Mouse (Mus musculus): ENCODE results near the gene Bcl2l13.
"Not testable (repeated sequence)": the region's sequence is repeated elsewhere in the genome, so short reads cannot be mapped to it uniquely, and the experiment has no call there.

The Bcl2l13 gene

GRCm38 (mm10) chr6:120830866-120831608 lies 5.0 kb upstream of the Bcl2l13 start:
- no peak for DNase-seq

- DNase-seq, result no peak
Measured at GRCm38 (mm10) chr6:120832097-120832496, 3.9 kb upstream of the Bcl2l13 start.

- DNase-seq, result no peak
Measured at GRCm38 (mm10) chr6:120834766-120835321, 1.2 kb upstream of the Bcl2l13 start.

GRCm38 (mm10) chr6:120836389-120837151 lies 558 bp downstream of the Bcl2l13 start:
- no peak for DNase-seq

- no peak for DNase-seq
Measured at GRCm38 (mm10) chr6:120837152-120837530, 1.1 kb downstream of the Bcl2l13 start.

GRCm38 (mm10) chr6:120840258-120840657 lies 4.2 kb downstream of the Bcl2l13 start:
- DNase-seq, result no peak

- DNase-seq, result no peak
Measured at GRCm38 (mm10) chr6:120841754-120842153, 5.7 kb downstream of the Bcl2l13 start.

- not testable (repeated sequence) for DNase-seq
Measured at GRCm38 (mm10) chr6:120850720-120851119, 14.7 kb downstream of the Bcl2l13 start.

GRCm38 (mm10) chr6:120854413-120854812 lies 18.4 kb downstream of the Bcl2l13 start:
- DNase-seq, result no peak

- peak; percentile 55 for DNase-seq
Measured at GRCm38 (mm10) chr6:120858217-120858711, 22.3 kb downstream of the Bcl2l13 start.

- DNase-seq, result no peak
Measured at GRCm38 (mm10) chr6:120860079-120860478, 24.1 kb downstream of the Bcl2l13 start.

GRCm38 (mm10) chr6:120866051-120866814 lies 30.2 kb downstream of the Bcl2l13 start:
- DNase-seq, result no peak

GRCm38 (mm10) chr6:120868824-120869223 lies 32.8 kb downstream of the Bcl2l13 start:
- DNase-seq, result peak; percentile 19

GRCm38 (mm10) chr6:120871286-120871685 lies 35.3 kb downstream of the Bcl2l13 start:
- no peak for DNase-seq

- DNase-seq, result no peak
Measured at GRCm38 (mm10) chr6:120873874-120874273, 37.9 kb downstream of the Bcl2l13 start.

GRCm38 (mm10) chr6:120879046-120879445 lies 43.0 kb downstream of the Bcl2l13 start:
- no peak for DNase-seq

- no peak for DNase-seq
Measured at GRCm38 (mm10) chr6:120884436-120884835, 48.4 kb downstream of the Bcl2l13 start.

- DNase-seq, result no peak
Measured at GRCm38 (mm10) chr6:120886696-120887095, 50.7 kb downstream of the Bcl2l13 start.

- DNase-seq, result no peak
Measured at GRCm38 (mm10) chr6:120894089-120894488, 58.1 kb downstream of the Bcl2l13 start.

GRCm38 (mm10) chr6:120894524-120894923 lies 58.5 kb downstream of the Bcl2l13 start:
- no peak for DNase-seq

GRCm38 (mm10) chr6:120898188-120898833 lies 62.3 kb downstream of the Bcl2l13 start:
- DNase-seq, result peak; percentile 26

Data from right cerebral cortex, postnatal 25 days (tissue).